In genomic region chr5:149566957-149567356, GRCm38 (mm10) we compare ENCODE assay signal across 8 mouse cellular contexts. TPM values are rescaled to one million over a fixed set of nuclear protein-coding genes. Genes with fewer than 3 reads are reported as not detected.
DNase-seq lines count a peak whose midpoint lies in the region; ATAC-seq and TF ChIP-seq lines count a peak whose summit lies in the region.

No protein-coding gene starts in this region.

- ATAC-seq in lung, postnatal 0 days, result peak; percentile 94
- no peak for ATAC-seq in monocyte, adult 5-6 weeks (replicated peaks; ENCODE audit: insufficient number of reproducible peaks, low FRiP score, low TSS enrichment, poor library complexity, severe bottlenecking)
- no peak for ATAC-seq in midbrain, embryonic 14.5 days (ENCODE audit: low FRiP score, low TSS enrichment)

- H3K9me3 ChIP-seq in lung, postnatal 0 days (ENCODE audit: low read length), result no peaks in the 10 kb centered on the region
- no peaks in the 10 kb centered on the region for H3K9me3 ChIP-seq in midbrain, embryonic 14.5 days (ENCODE audit: control insufficient read depth, low read length)

- peak overlapping the region; percentile 40 for H3K27ac ChIP-seq in layer of hippocampus, adult 2 months
- no peak overlapping the region for H3K27ac ChIP-seq in lung, postnatal 0 days (ENCODE audit: low read length)
- H3K27ac ChIP-seq in midbrain, embryonic 14.5 days (replicated peaks; ENCODE audit: low read depth, low read length), result no peak overlapping the region

- no peaks in the 10 kb centered on the region for H3K36me3 ChIP-seq in lung, postnatal 0 days (ENCODE audit: insufficient read depth, low read length)
- no peaks in the 10 kb centered on the region for H3K36me3 ChIP-seq in midbrain, embryonic 14.5 days (ENCODE audit: control insufficient read depth, insufficient read depth, low read length)

- no peak overlapping the region for H3K9ac ChIP-seq in lung, postnatal 0 days (replicated peaks; ENCODE audit: low read depth)
- no peak overlapping the region for H3K9ac ChIP-seq in midbrain, embryonic 14.5 days (replicated peaks; ENCODE audit: low read length)

- TF ChIP-seq EP300 in lung, postnatal 0 days (IDR thresholded peaks at IDR 0.05), result peak; percentile 98

- no peak for TF ChIP-seq CTCF in layer of hippocampus, adult 2 months (conservative IDR thresholded peaks at IDR 0.05)
- TF ChIP-seq CTCF in lung, postnatal 0 days (IDR thresholded peaks at IDR 0.05), result no peak

- H3K4me2 ChIP-seq in lung, postnatal 0 days (replicated peaks; ENCODE audit: low read depth, low read length), result no peak overlapping the region
- H3K4me2 ChIP-seq in midbrain, embryonic 14.5 days (ENCODE audit: low read length), result no peak overlapping the region

- H3K4me3 ChIP-seq in layer of hippocampus, adult 2 months, result no peak overlapping the region
- H3K4me3 ChIP-seq in lung, postnatal 0 days (ENCODE audit: low read depth, low read length), result no peak overlapping the region
- no peak overlapping the region for H3K4me3 ChIP-seq in midbrain, embryonic 14.5 days (replicated peaks; ENCODE audit: low read depth, low read length)

- no peaks in the 10 kb centered on the region for H3K4me1 ChIP-seq in lung, postnatal 0 days (ENCODE audit: insufficient read depth, low read depth, low read length)
- peaks cover 10% of the 10 kb centered on the region for H3K4me1 ChIP-seq in midbrain, embryonic 14.5 days (ENCODE audit: control insufficient read depth, insufficient read depth, low read length)

- no peaks in the 10 kb centered on the region for H3K27me3 ChIP-seq in lung, postnatal 0 days (replicated peaks; ENCODE audit: insufficient read depth, low read length)
- no peaks in the 10 kb centered on the region for H3K27me3 ChIP-seq in midbrain, embryonic 14.5 days (ENCODE audit: control insufficient read depth, insufficient read depth, low read length)

- WGBS in lung, postnatal 0 days, result 66% methylated on average over 5 of the region's 5 CpGs
- WGBS in midbrain, embryonic 14.5 days, result 85% methylated on average over 5 of the region's 5 CpGs

- DNase-seq in adrenal gland, adult (ENCODE audit: inconsistent age in 2 of 2, low spot score in 1 of 2), result peak; percentile 68 to 74
- no peak for DNase-seq in adrenal gland, postnatal 4 days (ENCODE audit: low spot score in 2 of 2)
- DNase-seq in layer of hippocampus, adult 2 months (ENCODE audit: low spot score in 2 of 2), result peak; percentile 27 to 30
- no peak for DNase-seq in layer of hippocampus, postnatal 10 days (ENCODE audit: low spot score in 2 of 2)
- peak; percentile 21 to 22 for DNase-seq in cerebellum, postnatal 14 days
- peak; percentile 83 for DNase-seq in lung, postnatal 0 days (ENCODE audit: low spot score)
- no peak for DNase-seq in midbrain, embryonic 14.5 days

RNA-seq across cellular contexts. Expression of gene Wdr95, which starts 38.5 kb away (rescaled TPM):
- not detected for total RNA-seq in adrenal gland, postnatal 4 days (2021)
- 1 to 10 TPM in 1 of 2 experiments, under 1 TPM in 1; 0.41 to 1.0 TPM for total RNA-seq in layer of hippocampus, adult 2 months (2021)
- total RNA-seq in layer of hippocampus, postnatal 10 days (2021), result 1 to 10 TPM in 1 of 2 experiments, under 1 TPM in 1; 0.91 to 2.1 TPM
- 0.29 and 0.36 TPM in 2 replicates for polyA plus RNA-seq in lung, postnatal 0 days (2015; fragmentation: Nextera tagmentation; extraction: Ambion mirVana)
- total RNA-seq in monocyte, adult 5-6 weeks (2017), result 4.4 to 5.9 TPM (median 4.7 TPM) in 3 replicates
- polyA plus RNA-seq in midbrain, embryonic 14.5 days (2014; fragmentation: Nextera tagmentation; extraction: Ambion mirVana), result 0.30 TPM in 1 of 2 replicates, not detected in the other

Comparison
In these comparisons a context has a peak if more than half of its experiments do, and no peak if none do; other contexts are left out.
1. DNase-seq: peak in adrenal gland, adult (2 of 2), layer of hippocampus, adult 2 months (2 of 2), cerebellum, postnatal 14 days (2 of 2) and lung, postnatal 0 days (single experiment); none in adrenal gland, postnatal 4 days (0 of 2), layer of hippocampus, postnatal 10 days (0 of 2) and midbrain, embryonic 14.5 days (single experiment).